Mouse (Mus musculus): Measurements from ENCODE around the gene Gm3187. TPM values are rescaled to one million over a fixed set of nuclear protein-coding genes. Genes with fewer than 3 reads are reported as not detected.

Gene Gm3187
- polyA plus RNA-seq (2012): not detected in 2 replicates

GRCm38 (mm10) chr14:5483907-5484306, at the start of gene Gm3187:
Gene Gm3187, plus strand, starts transcription at chr14:5484207.

GRCm38 (mm10) chr14:5455367-5455766, 28.6 kb upstream of the Gm3187 start, which contains the start of gene Gm3194:
Gene Gm3194, minus strand, starts transcription at chr14:5455467.

GRCm38 (mm10) chr14:5477730-5478129, 6.3 kb upstream of the Gm3187 start, which contains the start of gene Gm8246:
Gene Gm8246, minus strand, starts transcription at chr14:5477830.

GRCm38 (mm10) chr14:5501374-5501773, 17.4 kb downstream of the Gm3187 start, which contains the start of gene Gm3488:
Gene Gm3488, plus strand, starts transcription at chr14:5501674.

GRCm38 (mm10) chr14:5538196-5538595, 54.2 kb downstream of the Gm3187 start, which contains the start of gene Gm3532:
Gene Gm3532, plus strand, starts transcription at chr14:5538496.

Other genes with a start within 250 kb of the Gm3187 start
- not detected in 2 replicates for gene Gm3526, start 223.6 kb upstream of the Gm3187 start, polyA plus RNA-seq (2012)
- gene Gm3542, start 149.3 kb upstream of the Gm3187 start, polyA plus RNA-seq (2012): not detected in 2 replicates
- gene Gm3500, start 95.2 kb upstream of the Gm3187 start, polyA plus RNA-seq (2012): not detected in 2 replicates
- gene Gm3194, start 28.7 kb upstream of the Gm3187 start, polyA plus RNA-seq (2012): not detected in 2 replicates
- not detected in 2 replicates for gene Gm8246, start 6.4 kb upstream of the Gm3187 start, polyA plus RNA-seq (2012)
- not detected in 2 replicates for gene Gm3488, start 17.5 kb downstream of the Gm3187 start, polyA plus RNA-seq (2012)
- not detected in 2 replicates for gene Gm3532, start 54.3 kb downstream of the Gm3187 start, polyA plus RNA-seq (2012)
- gene Gm8265, start 148.8 kb downstream of the Gm3187 start, polyA plus RNA-seq (2012): not detected in 2 replicates
- gene Gm9603, start 203.2 kb downstream of the Gm3187 start, polyA plus RNA-seq (2012): not detected in 2 replicates

All from megakaryocyte-erythroid progenitor cell, adult 5 weeks (primary cell).